Mouse (Mus musculus) spleen, adult 2 months (tissue): ENCODE data around the gene Plpp3.

ENCODE experiments used
- CTCF ChIP-seq: fragments of 200-500 bp; IDR thresholded peaks from 2 replicates; pipeline ENCODE4 v1.5.1; 2011; ENCODE audit warnings: mild to moderate bottlenecking, inconsistent platforms; ENCODE audit not compliant: insufficient read depth, insufficient read length, insufficient replicate concordance; ENCODE audit errors: extremely low read depth
- POLR2A ChIP-seq: fragments of 200-500 bp; IDR thresholded peaks from 2 replicates; pipeline ENCODE4 v1.6.1; 2011; ENCODE audit warnings: low read depth, low read length, inconsistent platforms

DNA sequence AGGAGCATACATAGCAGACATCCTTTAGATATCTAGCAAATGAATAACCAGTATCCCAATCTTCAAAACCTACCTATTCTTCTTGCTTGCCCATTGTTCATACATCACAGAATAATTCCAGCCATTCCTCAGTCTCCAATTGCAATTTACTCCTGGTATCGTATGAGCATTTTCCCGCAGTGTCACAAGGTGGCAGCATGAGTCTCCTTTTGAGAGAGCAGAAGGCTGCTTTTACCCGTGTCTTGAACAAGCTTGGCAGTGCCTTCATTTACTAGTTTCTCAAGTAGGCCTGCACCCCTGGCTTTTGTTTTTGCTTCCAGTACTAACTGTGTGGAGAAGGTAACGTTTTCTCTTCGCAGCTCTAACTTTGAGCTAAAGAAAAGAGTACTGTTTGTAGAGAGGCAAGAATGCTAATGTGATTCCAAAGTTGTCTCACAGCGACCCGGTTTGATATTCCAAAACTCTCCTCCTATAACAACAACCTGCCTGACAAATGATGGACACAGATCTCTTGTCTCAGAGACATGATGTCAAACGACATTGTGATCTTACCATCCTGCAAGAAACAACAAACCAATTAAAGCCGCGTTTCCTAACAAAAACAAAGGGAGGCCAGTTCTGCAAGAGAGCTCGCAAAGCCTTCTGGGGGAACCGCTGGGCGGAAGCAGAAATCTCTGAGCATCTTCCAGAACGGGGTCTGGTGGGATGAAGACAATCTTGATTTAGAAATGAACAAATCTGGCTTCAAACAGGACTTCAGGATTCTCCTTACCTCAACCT, 5.0 kb upstream of the Plpp3 start:
- TF ChIP-seq CTCF (peak; percentile 84; the same call in 1 of the 2 replicates), POLR2A (no peak)
